Mouse (Mus musculus) left cerebral cortex, adult 2 months (tissue): ENCODE results near the gene Zfp689. TPM values are rescaled to one million over a fixed set of nuclear protein-coding genes. Genes with fewer than 3 reads are reported as not detected.
A peak's percentile ranks its signal among the peaks of the same experiment; 100 is the strongest.
"Not testable (repeated sequence)": the region's sequence is repeated elsewhere in the genome, so short reads cannot be mapped to it uniquely, and the experiment has no call there.

Experiments used
- DNase-seq, 2 experiments: peaks; one replicate each; pipeline ENCODE4 v3.0.0; 2021 to 2022; ENCODE audit warnings: low spot score in 2 of 2, mixed read lengths in 1 of 2; ENCODE audit errors: extremely low spot score in 1 of 2
- H3K27ac ChIP-seq: fragments of 200-600 bp; 2 replicates; pipeline ENCODE4 v1.8.1; 2022
- H3K4me3 ChIP-seq: fragments of 200-600 bp; 2 replicates; pipeline ENCODE4 v1.8.1; 2022
- CTCF ChIP-seq: fragments of 200-600 bp; IDR thresholded peaks from 2 replicates; pipeline ENCODE4 v1.8.1; 2022; ENCODE audit warnings: antibody characterized with exemption, mild to moderate bottlenecking, moderate library complexity
- intact Hi-C: fragments of 180-260 bp; cut with DNase I; formaldehyde crosslinking; loops from one replicate; pipeline ENCODE4 v1.15.1; 2025
- total RNA-seq, 2 experiments: library from RNA; stranded (reverse); gene quantifications; 2 replicates each; pipeline ENCODE4 v1.2.3; 2021

Gene Zfp689
- total RNA-seq, 2 experiments from 2014 or later = 5.5 to 6.7 TPM

DNA sequence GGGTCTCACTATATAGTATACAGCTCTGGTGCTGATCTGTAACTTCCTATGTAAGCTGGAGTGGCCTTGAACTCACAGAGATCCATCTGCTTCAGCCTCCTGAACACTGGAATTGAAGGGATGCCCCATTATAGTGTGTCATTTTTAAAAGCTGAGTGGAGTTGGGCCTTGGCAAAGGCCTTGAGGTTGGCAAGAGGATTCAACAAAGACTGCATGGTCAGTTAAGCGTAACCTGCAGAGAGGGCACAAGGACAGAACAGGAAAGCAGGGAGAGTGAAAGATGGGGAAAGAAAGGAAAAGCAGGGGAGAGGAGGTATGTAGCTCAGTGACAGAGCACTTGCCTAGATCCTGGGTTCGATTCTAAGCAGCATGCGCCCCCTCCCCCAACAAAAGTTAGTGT is 23.7 kb downstream of the Zfp689 start:
- Histone ChIP-seq H3K27ac (no peak overlapping the region), H3K4me3 (no peak overlapping the region)
- DNase-seq = no peak
- no peak for TF ChIP-seq CTCF
- intact Hi-C loops = no loop called here

DNA sequence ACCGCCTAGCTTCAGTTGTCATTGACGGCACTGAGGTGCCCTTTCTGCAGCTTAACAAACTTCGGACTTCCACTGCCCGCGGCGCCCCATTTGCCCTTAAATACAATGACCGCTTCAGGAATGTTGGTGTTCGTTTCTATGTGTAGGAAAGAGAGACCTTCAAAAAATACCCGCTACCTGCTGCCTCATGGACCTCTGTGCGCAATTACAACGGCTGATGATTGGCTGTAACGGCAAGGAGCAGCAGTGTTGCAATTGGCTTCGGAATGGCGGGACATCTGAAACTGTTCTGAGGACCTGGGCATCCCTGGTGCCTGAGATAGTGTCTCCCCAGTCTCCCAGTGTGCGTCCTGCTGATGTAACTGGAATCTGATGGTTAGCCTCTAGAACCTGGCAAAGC is 26.7 kb downstream of the Zfp689 start:
- intact Hi-C loops = loop anchor here (2.0 kb wide), 1 partner anchor 27 kb away; the partner anchor contains the start of gene Zfp689

DNA sequence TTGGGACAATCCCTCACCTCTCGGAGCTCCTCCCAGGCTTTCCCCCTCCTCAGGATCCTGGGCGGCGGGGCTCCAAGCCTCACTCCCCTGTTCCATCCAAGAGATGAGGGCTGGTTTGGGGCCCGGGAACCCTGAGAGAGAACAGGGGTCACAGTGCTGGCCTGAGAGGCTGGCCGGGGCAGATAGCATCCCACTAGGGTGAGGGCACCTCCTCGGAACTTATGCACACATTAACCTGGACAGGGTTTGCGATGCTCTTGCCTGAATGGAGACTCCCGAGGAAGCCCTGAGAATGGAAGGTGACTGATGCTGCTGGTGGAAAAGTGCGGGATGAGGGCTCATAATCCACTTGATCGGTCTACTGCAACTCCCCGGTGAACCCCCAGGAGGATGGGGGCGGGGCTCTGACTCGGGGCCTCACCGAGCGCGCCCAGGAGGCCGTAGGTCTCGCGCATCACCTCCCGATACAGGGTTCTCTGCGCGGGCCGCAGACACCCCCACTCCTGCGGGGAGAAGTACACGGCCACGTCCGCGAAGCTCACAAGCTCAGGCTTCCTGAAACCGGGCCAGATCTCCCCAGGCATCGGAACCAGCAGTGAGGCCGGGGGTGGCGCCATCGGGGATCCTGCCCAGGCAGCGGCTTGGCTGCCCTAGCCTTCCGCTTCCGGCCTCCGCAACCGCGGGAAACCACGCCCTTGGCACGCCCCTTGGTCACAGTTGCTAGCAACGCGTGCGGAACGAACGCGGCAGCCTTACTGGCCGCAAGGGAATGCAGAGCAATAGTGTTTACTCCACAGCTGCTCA is 27.4 kb downstream of the Zfp689 start, which contains the start of gene Zfp688:
TSS of gene Zfp688 (minus strand) at position 681 of the 804 bp plus-strand sequence.
- intact Hi-C loops = loop anchor here (2.0 kb wide), 1 partner anchor 27 kb away; the partner anchor contains the start of gene Zfp689
- H3K4me3 ChIP-seq = peak within 1 kb of the TSS; percentile 72
- TF ChIP-seq CTCF = peak; percentile 12; the same call in 1 of the 2 replicates
- H3K27ac ChIP-seq = peak within 1 kb of the TSS; percentile 83
- peak; percentile 90 to 93 for DNase-seq

More for the DNA sequence above, 26.7 kb downstream of the Zfp689 start:
- TF ChIP-seq CTCF = no peak
- H3K4me3 ChIP-seq = peak overlapping the region; percentile 72
- no peak overlapping the region for H3K27ac ChIP-seq
- DNase-seq = peak; percentile 28 to 36

DNA sequence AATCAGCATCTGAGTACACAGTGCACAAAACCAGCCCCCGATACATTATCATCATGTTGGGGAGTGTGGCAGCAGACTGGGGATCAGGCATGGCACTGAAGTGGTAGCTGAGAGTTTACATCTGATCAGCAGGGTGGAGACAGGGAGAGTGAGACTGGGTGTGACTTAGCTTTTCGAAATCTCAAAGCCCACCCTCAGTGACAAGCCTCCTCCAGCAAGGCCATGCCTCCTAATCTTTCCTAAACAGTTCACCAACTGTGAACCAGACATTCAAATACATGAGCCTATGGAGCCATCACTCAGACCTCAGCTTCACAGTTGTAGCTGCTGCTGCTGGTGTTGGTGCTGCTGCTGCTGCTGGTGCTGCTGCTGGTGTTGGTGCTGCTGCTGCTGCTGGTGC is 37.5 kb downstream of the Zfp689 start:
- no peak for DNase-seq
- Histone ChIP-seq H3K4me3 (no peak overlapping the region), H3K27ac (no peak overlapping the region)
- intact Hi-C loops = no loop called here
- no peak for TF ChIP-seq CTCF

DNA sequence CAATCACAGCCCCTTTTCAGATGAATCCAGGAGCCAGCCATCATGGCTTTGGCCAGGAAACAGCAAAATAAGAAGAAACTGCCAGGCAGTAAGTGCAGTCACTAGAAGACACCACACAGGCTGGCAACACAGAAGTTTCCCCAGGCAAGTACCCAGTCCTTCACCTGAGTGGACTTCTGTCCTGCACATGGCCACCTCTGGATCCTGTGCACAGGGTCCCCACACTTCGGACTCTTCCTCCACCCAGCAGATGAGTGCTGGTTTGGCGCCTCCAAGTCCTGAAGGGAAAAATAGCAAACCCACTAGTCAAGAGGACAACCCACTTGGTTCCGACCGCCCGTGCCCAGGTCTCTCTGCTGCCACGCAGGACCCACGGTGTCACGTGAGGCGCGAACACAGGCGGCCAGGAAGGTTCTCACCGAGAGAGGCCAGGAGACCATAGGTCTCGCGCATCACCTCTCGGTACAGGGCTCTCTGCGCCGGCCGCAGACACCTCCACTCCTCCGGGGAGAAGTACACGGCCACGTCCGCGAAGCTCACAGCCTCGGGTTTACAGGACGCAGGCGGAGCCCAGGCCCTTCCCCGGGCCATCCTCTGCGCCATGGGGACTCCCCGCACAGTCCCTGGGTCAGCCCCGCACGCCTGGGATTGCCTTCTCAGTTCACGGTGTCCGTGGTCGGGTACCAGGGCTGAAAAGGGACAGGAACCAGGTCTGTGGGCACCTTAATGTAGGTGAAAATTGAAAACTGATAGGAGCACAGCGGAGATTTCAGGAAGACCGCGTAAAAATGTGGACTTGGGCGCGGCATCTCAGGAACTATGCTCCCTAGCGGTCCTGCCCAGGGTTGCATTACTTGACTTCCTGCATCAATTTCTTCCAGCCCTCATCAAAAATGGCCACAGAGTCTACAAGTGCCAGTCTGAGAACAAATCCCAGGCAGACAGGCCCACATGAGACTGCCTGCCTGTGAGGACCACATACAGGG is 42.7 kb downstream of the Zfp689 start, which contains the start of gene Zfp764:
TSS of gene Zfp764 (minus strand) at position 821 of the 986 bp plus-strand sequence.
- intact Hi-C loops = loop anchor here (5.0 kb wide), 1 partner anchor 44 kb away; no protein-coding TSS in a partner anchor
- peak; percentile 85 for TF ChIP-seq CTCF
- peak; percentile 77 to 83 for DNase-seq
- Histone ChIP-seq H3K4me3 (peak within 1 kb of the TSS; percentile 82), H3K27ac (peak within 1 kb of the TSS; percentile 89)

DNA sequence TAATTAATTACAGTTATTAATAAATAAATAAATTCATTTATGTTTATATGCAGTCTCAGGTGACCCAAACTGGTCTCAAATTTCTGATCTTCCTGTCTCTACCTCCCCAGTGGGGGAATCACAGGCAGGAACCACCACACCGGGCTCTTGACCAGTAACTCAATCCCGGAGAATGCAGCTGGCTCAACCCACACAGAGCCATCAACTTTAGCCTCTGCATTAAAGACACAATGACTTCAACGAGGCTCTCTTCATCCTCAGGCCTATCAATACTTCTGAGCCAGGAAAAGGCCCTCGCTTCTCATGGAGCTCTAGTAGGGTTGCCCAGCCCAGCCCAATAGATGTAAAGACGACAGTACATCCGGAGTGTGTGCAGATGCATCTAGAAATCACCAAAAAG is 44.9 kb downstream of the Zfp689 start:
- intact Hi-C loops = loop anchor here (1.0 kb wide), 1 partner anchor 21 kb away; no protein-coding TSS in a partner anchor
- not testable (repeated sequence) for DNase-seq, H3K27ac ChIP-seq, H3K4me3 ChIP-seq

DNA sequence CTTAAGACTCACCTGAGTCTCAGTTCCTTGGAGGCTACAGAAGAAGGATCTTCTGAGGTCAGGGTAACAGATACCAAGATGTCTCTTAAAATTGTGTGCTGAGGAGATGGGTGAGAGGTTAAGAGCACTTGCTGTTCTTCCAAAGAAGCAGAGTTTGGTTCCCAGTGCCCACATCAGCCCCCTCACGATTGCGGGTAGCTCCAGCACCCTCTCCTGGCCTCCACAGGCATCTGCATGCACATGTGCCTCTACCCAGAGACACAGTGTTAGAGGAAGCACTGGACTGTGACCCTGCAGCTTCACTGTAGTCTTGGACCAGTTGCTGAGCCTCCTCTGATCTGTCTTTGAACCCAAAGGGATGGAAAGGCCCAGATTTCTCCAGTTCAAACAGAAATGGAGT is 46.0 kb downstream of the Zfp689 start:
- no peak for DNase-seq
- intact Hi-C loops = no loop called here

DNA sequence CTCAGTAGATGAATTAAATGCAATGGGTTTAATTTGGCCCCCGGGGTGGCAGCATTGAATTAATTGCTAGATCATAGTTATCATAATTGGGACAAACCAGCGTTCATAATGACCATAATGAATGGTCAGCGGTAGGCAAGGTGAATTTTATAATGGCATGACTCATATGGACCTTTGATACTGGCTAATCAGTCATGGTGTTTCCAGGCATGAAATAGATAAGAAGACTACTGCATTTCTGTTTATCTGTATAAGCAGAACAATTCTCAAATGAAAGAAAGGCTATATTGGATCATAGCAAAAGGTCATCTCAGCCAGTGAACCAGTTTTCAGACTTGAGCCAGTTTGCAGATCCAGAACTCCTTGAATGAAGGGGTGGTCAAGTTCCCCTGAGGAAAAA is 48.6 kb downstream of the Zfp689 start:
- no peak for TF ChIP-seq CTCF
- H3K4me3 ChIP-seq = no peak overlapping the region
- DNase-seq = no peak
- no peak overlapping the region for H3K27ac ChIP-seq
- intact Hi-C loops = no loop called here

More for the DNA sequence above, 46.0 kb downstream of the Zfp689 start:
- Histone ChIP-seq H3K4me3 (no peak overlapping the region), H3K27ac (no peak overlapping the region)
- no peak; the same call in 1 of the 2 replicates for TF ChIP-seq CTCF

DNA sequence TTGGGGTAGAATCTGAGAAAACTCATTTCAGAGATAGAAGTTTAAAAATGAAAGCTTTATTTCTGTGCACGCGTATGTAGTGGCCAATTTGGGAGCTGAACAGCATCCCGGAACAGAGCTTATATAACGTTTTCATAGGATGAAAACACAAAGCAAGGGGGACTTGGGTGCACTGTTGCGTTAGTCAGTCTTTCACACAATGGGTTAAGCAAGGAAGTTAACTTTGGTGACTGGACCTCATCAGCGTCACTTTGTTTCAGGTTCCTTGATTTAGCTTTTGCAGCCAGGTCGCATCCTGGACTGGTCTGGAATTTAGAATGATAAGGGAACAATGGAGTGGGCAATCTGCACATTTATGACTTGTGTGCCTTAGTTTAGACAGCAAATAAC is 55.0 kb downstream of the Zfp689 start:
- DNase-seq = no peak
- Histone ChIP-seq H3K27ac (peak overlapping the region; percentile 97), H3K4me3 (peak overlapping the region; percentile 81)
- intact Hi-C loops = loop anchor here (2.0 kb wide), 1 partner anchor 77 kb away; no protein-coding TSS in a partner anchor
- TF ChIP-seq CTCF = no peak

DNA sequence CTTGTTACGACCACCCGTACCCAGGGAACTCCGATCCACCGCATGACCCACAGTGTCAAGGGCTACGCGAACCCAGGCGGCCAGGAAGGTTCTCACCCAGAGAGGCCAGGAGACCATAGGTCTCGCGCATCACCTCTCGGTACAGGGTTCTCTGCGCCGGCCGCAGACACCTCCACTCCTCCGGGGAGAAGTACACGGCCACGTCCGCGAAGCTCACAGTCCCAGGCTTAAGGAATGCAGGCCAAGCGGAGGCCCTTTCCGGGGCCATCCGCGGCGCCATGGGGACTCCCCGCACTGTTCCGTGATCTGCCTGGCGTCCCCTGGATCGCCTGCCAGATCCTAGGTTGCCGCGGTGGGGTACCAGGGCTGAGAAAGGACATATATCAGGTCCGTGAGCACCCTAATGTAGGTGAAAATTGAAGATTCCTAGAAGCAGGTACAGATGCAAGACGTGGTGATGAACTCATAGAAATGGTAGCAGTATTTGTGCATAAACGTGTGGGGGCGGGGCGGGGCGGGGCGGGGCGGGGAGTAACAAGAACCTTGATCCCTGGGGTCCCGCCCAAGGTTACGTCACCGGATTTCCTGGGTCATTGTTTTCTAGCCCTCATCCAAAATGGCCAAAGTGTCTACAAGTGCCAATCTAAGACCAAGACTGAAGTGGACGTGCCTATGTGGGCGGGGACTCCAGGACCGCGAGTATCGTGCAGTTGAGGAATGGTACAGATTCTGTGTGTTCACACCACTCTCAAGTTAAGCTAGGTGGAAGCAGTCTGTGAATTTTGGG is 55.6 kb downstream of the Zfp689 start, which contains the start of gene E430018J23Rik:
TSS of gene E430018J23Rik (minus strand) at position 473 of the 787 bp plus-strand sequence.
- H3K27ac ChIP-seq = peak within 1 kb of the TSS; percentile 97
- peak; percentile 90 to 93 for DNase-seq
- no peak for TF ChIP-seq CTCF
- peak within 1 kb of the TSS; percentile 81 for H3K4me3 ChIP-seq
- intact Hi-C loops = loop anchor here (2.0 kb wide), 1 partner anchor 77 kb away; no protein-coding TSS in a partner anchor
